Comparison of ENCODE assay signal across 10 mouse cellular contexts in genomic region chr7:96142973-96143596, GRCm38 (mm10). TPM values are rescaled to one million over a fixed set of nuclear protein-coding genes. Genes with fewer than 3 reads are reported as not detected.
DNase-seq lines count a peak whose midpoint lies in the region; ATAC-seq and TF ChIP-seq lines count a peak whose summit lies in the region.
"Had no signal": no experiment of that assay in that cellular context is flagged by ENCODE, and none has a peak within 500 bp of the region (broad histone marks: within the 10 kb centered on the region; RNA-seq: fewer than 3 reads in every experiment).

No protein-coding gene starts in this region.

- H3K4me3 ChIP-seq in forebrain, postnatal 0 days (ENCODE audit: low read depth, low read length): no peak overlapping the region
- H3K4me3 ChIP-seq in liver, embryonic 12.5 days: no peak overlapping the region
- H3K4me3 ChIP-seq: left cerebral cortex, adult 2 months; neural tube, embryonic 12.5 days had no signal

- no peaks in the 10 kb centered on the region for H3K36me3 ChIP-seq in forebrain, postnatal 0 days (ENCODE audit: insufficient read depth)
- no peaks in the 10 kb centered on the region for H3K36me3 ChIP-seq in liver, embryonic 12.5 days
- H3K36me3 ChIP-seq: neural tube, embryonic 12.5 days had no signal

- no peak for TF ChIP-seq POLR2A in brain, embryonic 14.5 days (IDR thresholded peaks at IDR 0.05; ENCODE audit: borderline replicate concordance, extremely low read depth, insufficient read depth, insufficient read length, poor library complexity, severe bottlenecking)

- no peaks in the 10 kb centered on the region for H3K4me1 ChIP-seq in forebrain, postnatal 0 days (ENCODE audit: insufficient read depth)
- H3K4me1 ChIP-seq in liver, embryonic 12.5 days: no peaks in the 10 kb centered on the region
- H3K4me1 ChIP-seq: neural tube, embryonic 12.5 days had no signal

- no peak overlapping the region for H3K9ac ChIP-seq in forebrain, postnatal 0 days
- H3K9ac ChIP-seq in liver, embryonic 12.5 days: no peak overlapping the region
- H3K9ac ChIP-seq: neural tube, embryonic 12.5 days had no signal

- ATAC-seq in forebrain, postnatal 0 days: no peak
- no peak for ATAC-seq in liver, embryonic 12.5 days

- 59% methylated on average over 3 of the region's 3 CpGs for WGBS in forebrain, postnatal 0 days
- 43% methylated on average over 3 of the region's 3 CpGs for WGBS in liver, embryonic 12.5 days (ENCODE audit: insufficient replicate concordance)

- no peak overlapping the region for H3K27ac ChIP-seq in forebrain, postnatal 0 days (ENCODE audit: low read depth, low read length)
- H3K27ac ChIP-seq in liver, embryonic 12.5 days: no peak overlapping the region
- H3K27ac ChIP-seq: left cerebral cortex, adult 2 months; neural tube, embryonic 12.5 days had no signal

- no peaks in the 10 kb centered on the region for H3K27me3 ChIP-seq in forebrain, postnatal 0 days (ENCODE audit: insufficient read depth, low read length)
- no peaks in the 10 kb centered on the region for H3K27me3 ChIP-seq in liver, embryonic 12.5 days (replicated peaks)
- H3K27me3 ChIP-seq: neural tube, embryonic 12.5 days had no signal

- H3K4me2 ChIP-seq in forebrain, postnatal 0 days (ENCODE audit: low read depth): no peak overlapping the region
- no peak overlapping the region for H3K4me2 ChIP-seq in liver, embryonic 12.5 days
- H3K4me2 ChIP-seq: neural tube, embryonic 12.5 days had no signal

- no peak for TF ChIP-seq CTCF in brain, embryonic 14.5 days (IDR thresholded peaks at IDR 0.05; ENCODE audit: borderline replicate concordance, extremely low read depth, insufficient read depth, insufficient read length)
- no peak for TF ChIP-seq CTCF in forebrain, postnatal 0 days (IDR thresholded peaks at IDR 0.05; ENCODE audit: low read depth)

- H3K9me3 ChIP-seq in forebrain, postnatal 0 days (ENCODE audit: low read length): no peaks in the 10 kb centered on the region
- H3K9me3 ChIP-seq in liver, embryonic 12.5 days (replicated peaks): no peaks in the 10 kb centered on the region
- H3K9me3 ChIP-seq: neural tube, embryonic 12.5 days had no signal

- DNase-seq in layer of hippocampus, adult 11-12 months (ENCODE audit: low spot score): peak; percentile 24
- DNase-seq in layer of hippocampus, adult 9-10 months (ENCODE audit: low spot score): no peak
- peak; percentile 26 for DNase-seq in brain, embryonic 14.5 days (ENCODE audit: low read depth)
- peak; percentile 85 to 88 for DNase-seq in heart, adult 18-20 months
- DNase-seq in layer of hippocampus, adult 9-11 months: peak; percentile 11
- DNase-seq in skeletal muscle tissue, adult 2 months (ENCODE audit: low read depth, low spot score): peak; percentile 85
- no peak for DNase-seq in forebrain, postnatal 0 days

RNA-seq across cellular contexts. Expression of gene Tenm4, which starts 28.0 kb away (rescaled TPM):
- polyA plus RNA-seq in brain, embryonic 14.5 days (2012; rRNA removed): 19.0 and 31.2 TPM in 2 replicates
- 1 to 10 TPM; 1.2 to 2.2 TPM for total RNA-seq in heart, adult 18-20 months (2021)
- total RNA-seq in forebrain, postnatal 0 days (2014; rRNA removed): 49.4 and 69.5 TPM in 2 replicates
- 26.0 and 50.6 TPM in 2 replicates for polyA plus RNA-seq in forebrain, postnatal 0 days (2015; fragmentation: Nextera tagmentation; extraction: Ambion mirVana)
- 1.9 and 2.3 TPM in 2 replicates for polyA plus RNA-seq in liver, embryonic 12.5 days (2016; fragmentation: Nextera tagmentation; extraction: Ambion mirVana)

Comparison
In these comparisons a context has a peak if more than half of its experiments do, and no peak if none do; other contexts are left out.
1. DNase-seq: peak in layer of hippocampus, adult 11-12 months (single experiment), brain, embryonic 14.5 days (single experiment), heart, adult 18-20 months (2 of 2), layer of hippocampus, adult 9-11 months (single experiment) and skeletal muscle tissue, adult 2 months (single experiment); none in layer of hippocampus, adult 9-10 months (single experiment) and forebrain, postnatal 0 days (single experiment).